Mouse (Mus musculus): ENCODE data around the gene Sapcd1. TPM values are rescaled to one million over a fixed set of nuclear protein-coding genes. Genes with fewer than 3 reads are reported as not detected.

The Sapcd1 gene
- polyA plus RNA-seq, 1 experiment from 2014 or later = 2.0 TPM

DNA sequence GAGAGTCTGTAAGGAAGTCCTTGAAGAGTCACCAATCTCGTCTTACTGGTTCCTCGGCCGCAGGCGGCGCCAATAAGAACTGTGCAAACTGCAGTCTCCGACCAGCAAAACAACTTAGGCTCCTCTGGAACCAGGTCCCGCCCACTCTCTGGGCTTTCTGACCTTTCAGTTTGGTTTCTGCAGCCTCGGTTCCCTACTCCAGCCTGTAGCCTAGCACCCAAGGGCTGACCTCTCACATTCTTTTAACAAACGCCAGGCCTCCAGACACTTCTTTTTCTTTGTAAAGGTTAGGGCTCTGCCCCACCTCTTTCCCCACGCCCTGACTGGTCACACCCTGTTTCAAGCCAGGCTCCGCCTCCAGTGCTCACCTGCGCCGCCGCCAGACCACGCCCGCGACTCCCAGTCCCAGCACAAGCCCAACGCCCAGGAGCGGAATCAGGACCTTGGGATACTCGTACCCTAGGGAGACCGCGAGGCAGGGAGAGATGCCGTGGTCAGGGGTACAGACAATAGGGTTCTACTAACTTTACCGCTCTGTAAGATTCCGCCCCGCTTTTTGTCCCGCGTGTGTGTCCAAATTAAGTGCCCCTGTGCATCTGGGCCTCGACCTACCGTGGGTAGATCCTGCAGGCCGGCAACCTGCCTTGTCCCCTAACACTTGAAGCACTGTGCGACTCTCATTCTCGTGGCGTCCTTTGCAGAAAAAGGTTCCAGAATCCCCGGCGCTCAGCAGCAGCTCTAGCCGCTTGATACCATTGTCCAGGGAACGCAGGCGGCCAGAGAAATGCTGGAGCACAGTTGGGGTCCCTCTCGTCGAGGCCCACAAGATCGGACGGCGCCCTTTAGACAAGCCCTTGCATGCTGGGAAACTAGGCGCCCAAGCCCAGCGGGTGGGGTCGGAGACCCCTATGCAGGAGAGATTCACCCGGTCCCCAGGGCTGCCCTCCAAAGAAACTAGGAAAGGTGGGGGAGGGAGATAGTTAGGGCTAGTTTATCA lies 37.4 kb upstream of the Sapcd1 start, which contains the start of gene Ly6g6c:
Gene Ly6g6c (plus strand): TSS at position 438 of the 997 bp plus-strand sequence.
- 2% methylated on average over 48 of the region's 48 CpGs for WGBS

DNA sequence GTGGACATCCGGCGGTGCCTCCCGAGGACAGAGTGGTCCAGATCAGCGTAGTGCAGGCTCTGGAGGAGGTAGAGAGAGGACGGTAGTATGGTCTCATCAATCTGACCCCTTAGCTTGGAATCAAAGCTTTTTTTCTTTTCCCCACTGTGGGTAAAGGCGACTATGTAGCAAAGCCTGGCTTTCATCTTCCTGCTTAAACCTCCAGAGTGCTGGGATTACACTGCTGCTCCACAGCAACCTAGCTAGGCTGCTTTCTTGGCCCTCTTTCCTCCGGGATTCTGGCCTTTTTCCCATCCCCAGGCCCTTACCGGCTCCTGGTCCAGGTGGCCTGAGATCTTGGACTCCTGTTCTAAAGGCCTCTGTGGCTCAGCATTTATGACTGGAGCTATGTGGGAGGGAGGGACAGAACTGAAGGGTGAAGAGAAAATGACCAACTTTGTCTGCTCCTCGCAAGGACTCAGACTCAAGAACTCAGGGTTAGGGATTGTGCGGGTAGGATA lies 36.6 kb upstream of the Sapcd1 start:
- DNase-seq (no peak), ATAC-seq (ENCODE audit: low FRiP score, low TSS enrichment) (no peak)
- H3K27ac ChIP-seq (replicated peaks; ENCODE audit: low read depth, low read length) = no peak overlapping the region
- H3K9ac ChIP-seq (replicated peaks; ENCODE audit: low read length) = peak overlapping the region; percentile 20; the same call in 1 of the 2 replicates
- H3K36me3 ChIP-seq (ENCODE audit: control insufficient read depth, insufficient read depth, low read length) = peaks cover 24% of the 10 kb centered on the region
- peak overlapping the region; percentile 42 for H3K4me2 ChIP-seq (ENCODE audit: low read length)
- no peaks in the 10 kb centered on the region for H3K9me3 ChIP-seq (ENCODE audit: control insufficient read depth, low read length)
- H3K27me3 ChIP-seq (ENCODE audit: control insufficient read depth, insufficient read depth, low read length) = peaks cover 18% of the 10 kb centered on the region; the same call in 1 of the 2 replicates
- 33% methylated on average over 10 of the region's 10 CpGs for WGBS
- H3K4me1 ChIP-seq (ENCODE audit: control insufficient read depth, insufficient read depth, low read length) = peaks cover 16% of the 10 kb centered on the region
- no peak overlapping the region for H3K4me3 ChIP-seq (replicated peaks; ENCODE audit: low read depth, low read length)

More for the DNA sequence above, 37.4 kb upstream of the Sapcd1 start, which contains the start of gene Ly6g6c:
- peak within 1 kb of the TSS; percentile 19 for H3K4me3 ChIP-seq (replicated peaks; ENCODE audit: low read depth, low read length)
- peaks cover 18% of the 10 kb centered on the region; the same call in 1 of the 2 replicates for H3K27me3 ChIP-seq (ENCODE audit: control insufficient read depth, insufficient read depth, low read length)
- peaks cover 24% of the 10 kb centered on the region for H3K36me3 ChIP-seq (ENCODE audit: control insufficient read depth, insufficient read depth, low read length)
- peak within 1 kb of the TSS; percentile 20; the same call in 1 of the 2 replicates for H3K9ac ChIP-seq (replicated peaks; ENCODE audit: low read length)
- no peak within 1 kb of the TSS for H3K27ac ChIP-seq (replicated peaks; ENCODE audit: low read depth, low read length)
- ATAC-seq (ENCODE audit: low FRiP score, low TSS enrichment) (no peak), DNase-seq (peak; percentile 39)
- peaks cover 11% of the 10 kb centered on the region for H3K4me1 ChIP-seq (ENCODE audit: control insufficient read depth, insufficient read depth, low read length)
- H3K4me2 ChIP-seq (ENCODE audit: low read length) = peak within 1 kb of the TSS; percentile 42
- no peaks in the 10 kb centered on the region for H3K9me3 ChIP-seq (ENCODE audit: control insufficient read depth, low read length)

DNA sequence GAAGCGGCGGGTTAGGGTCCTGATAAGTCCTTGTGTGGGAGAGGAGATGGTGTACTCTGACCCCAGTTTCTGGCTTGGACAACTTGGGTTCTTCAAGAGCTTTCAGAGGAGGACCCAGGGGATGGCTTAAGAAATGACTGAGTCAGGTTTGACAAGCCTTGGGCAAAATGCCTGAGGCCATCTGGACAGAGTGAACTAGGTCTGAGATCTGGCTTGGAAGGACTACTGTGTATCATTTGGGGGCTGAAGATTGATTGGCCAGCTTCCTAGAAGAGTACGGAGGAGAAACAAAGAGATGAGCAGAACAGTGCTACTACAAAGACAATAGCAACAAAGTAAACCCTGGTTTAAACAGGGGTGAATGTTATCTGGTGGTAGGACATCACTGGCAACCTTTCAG lies 35.6 kb upstream of the Sapcd1 start:
- no peak overlapping the region for H3K4me2 ChIP-seq (ENCODE audit: low read length)
- WGBS = 94% methylated on average over 3 of the region's 3 CpGs
- H3K27me3 ChIP-seq (ENCODE audit: control insufficient read depth, insufficient read depth, low read length) = peaks cover 18% of the 10 kb centered on the region; the same call in 1 of the 2 replicates
- DNase-seq (no peak), ATAC-seq (ENCODE audit: low FRiP score, low TSS enrichment) (no peak)
- H3K27ac ChIP-seq (replicated peaks; ENCODE audit: low read depth, low read length) = no peak overlapping the region
- no peak overlapping the region for H3K9ac ChIP-seq (replicated peaks; ENCODE audit: low read length)
- peaks cover 24% of the 10 kb centered on the region for H3K36me3 ChIP-seq (ENCODE audit: control insufficient read depth, insufficient read depth, low read length)
- H3K4me1 ChIP-seq (ENCODE audit: control insufficient read depth, insufficient read depth, low read length) = peaks cover 17% of the 10 kb centered on the region
- H3K9me3 ChIP-seq (ENCODE audit: control insufficient read depth, low read length) = no peaks in the 10 kb centered on the region
- H3K4me3 ChIP-seq (replicated peaks; ENCODE audit: low read depth, low read length) = no peak overlapping the region

DNA sequence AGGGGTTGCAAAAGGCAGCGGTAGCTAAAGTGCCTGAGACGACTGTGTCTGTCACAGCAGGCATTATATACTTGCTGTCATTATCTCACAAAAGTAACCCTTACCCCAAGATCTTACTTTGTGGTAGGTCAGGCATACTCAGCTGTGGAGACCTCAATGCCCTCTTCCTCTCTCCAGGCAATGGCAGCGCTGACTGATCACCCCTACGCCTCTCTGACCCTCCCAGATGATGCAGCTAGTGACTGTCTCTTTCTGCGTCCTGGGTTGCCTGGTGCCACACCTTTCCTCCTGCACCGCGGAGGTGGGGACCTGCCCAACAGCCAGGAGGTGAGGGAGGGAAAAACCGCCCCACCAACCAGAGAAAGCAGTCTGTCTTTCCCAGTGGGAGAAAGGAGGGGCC lies 33.5 kb upstream of the Sapcd1 start:
- H3K4me2 ChIP-seq (ENCODE audit: low read length) = no peak overlapping the region
- H3K4me3 ChIP-seq (replicated peaks; ENCODE audit: low read depth, low read length) = no peak overlapping the region
- H3K27me3 ChIP-seq (ENCODE audit: control insufficient read depth, insufficient read depth, low read length) = peaks cover 18% of the 10 kb centered on the region; the same call in 1 of the 2 replicates
- no peaks in the 10 kb centered on the region for H3K9me3 ChIP-seq (ENCODE audit: control insufficient read depth, low read length)
- H3K36me3 ChIP-seq (ENCODE audit: control insufficient read depth, insufficient read depth, low read length) = peaks cover 29% of the 10 kb centered on the region
- peaks cover 21% of the 10 kb centered on the region for H3K4me1 ChIP-seq (ENCODE audit: control insufficient read depth, insufficient read depth, low read length)
- ATAC-seq (ENCODE audit: low FRiP score, low TSS enrichment) (no peak), DNase-seq (no peak)
- H3K9ac ChIP-seq (replicated peaks; ENCODE audit: low read length) = no peak overlapping the region
- no peak overlapping the region for H3K27ac ChIP-seq (replicated peaks; ENCODE audit: low read depth, low read length)
- 89% methylated on average over 8 of the region's 8 CpGs for whole genome bisulfite sequencing

DNA sequence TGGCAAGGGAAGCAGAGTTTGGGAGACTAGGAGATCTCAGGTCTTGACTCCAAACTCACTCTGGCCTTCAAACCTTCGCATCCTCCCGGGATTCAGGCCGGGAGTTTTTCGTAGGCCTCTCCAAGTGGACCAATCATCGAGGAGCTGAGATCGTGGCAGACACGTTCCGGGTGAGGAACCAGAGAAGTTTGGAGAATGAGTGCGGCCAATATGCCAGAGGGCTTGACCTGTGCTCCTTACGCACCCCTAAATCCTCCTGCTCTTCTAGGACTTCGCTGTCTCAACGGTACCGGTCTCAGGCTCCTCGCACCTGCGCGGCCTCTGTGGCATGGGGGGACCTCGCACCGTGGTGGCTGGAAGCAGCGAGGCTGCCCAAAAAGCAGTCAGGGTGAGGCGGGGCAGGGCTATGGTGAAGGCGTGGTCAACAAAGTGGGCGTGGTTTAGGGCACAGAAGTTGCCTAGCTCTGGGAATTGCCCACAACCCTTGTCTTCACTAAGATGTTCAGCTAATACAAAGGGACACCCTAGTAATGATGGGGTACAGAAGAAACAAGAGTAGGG lies 33.0 kb upstream of the Sapcd1 start:
- Histone ChIP-seq H3K4me2 (ENCODE audit: low read length) (peak overlapping the region; percentile 91), H3K9ac (replicated peaks; ENCODE audit: low read length) (no peak overlapping the region), H3K9me3 (ENCODE audit: control insufficient read depth, low read length) (no peaks in the 10 kb centered on the region), H3K4me1 (ENCODE audit: control insufficient read depth, insufficient read depth, low read length) (peaks cover 21% of the 10 kb centered on the region), H3K27me3 (ENCODE audit: control insufficient read depth, insufficient read depth, low read length) (peaks cover 18% of the 10 kb centered on the region; the same call in 1 of the 2 replicates), H3K36me3 (ENCODE audit: control insufficient read depth, insufficient read depth, low read length) (peaks cover 34% of the 10 kb centered on the region), H3K4me3 (replicated peaks; ENCODE audit: low read depth, low read length) (peak overlapping the region; percentile 58), H3K27ac (replicated peaks; ENCODE audit: low read depth, low read length) (no peak overlapping the region)
- ATAC-seq (ENCODE audit: low FRiP score, low TSS enrichment) (no peak), DNase-seq (no peak)
- WGBS = 67% methylated on average over 22 of the region's 22 CpGs

DNA sequence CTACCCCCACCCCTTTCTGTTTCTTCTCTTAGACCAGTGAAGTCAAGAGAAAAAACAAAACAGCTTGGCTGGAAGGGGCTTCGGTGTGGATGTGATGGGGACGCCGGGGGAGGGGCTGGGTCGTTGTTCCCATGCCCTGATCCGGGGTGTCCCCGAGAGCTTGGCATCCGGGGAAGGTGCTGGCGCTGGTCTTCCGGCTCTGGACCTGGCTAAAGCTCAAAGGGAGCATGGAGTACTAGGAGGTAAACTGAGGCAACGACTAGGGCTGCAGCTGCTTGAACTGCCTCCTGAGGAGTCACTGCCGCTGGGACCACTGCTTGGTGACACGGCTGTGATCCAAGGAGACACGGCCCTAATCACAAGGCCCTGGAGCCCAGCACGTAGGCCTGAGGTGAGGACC lies 32.3 kb upstream of the Sapcd1 start:
- Histone ChIP-seq H3K27ac (replicated peaks; ENCODE audit: low read depth, low read length) (0 out of 2 replicates have a peak overlapping the region, but pooled peaks have one; percentile 86), H3K27me3 (ENCODE audit: control insufficient read depth, insufficient read depth, low read length) (peaks cover 16% of the 10 kb centered on the region; the same call in 1 of the 2 replicates), H3K36me3 (ENCODE audit: control insufficient read depth, insufficient read depth, low read length) (peaks cover 34% of the 10 kb centered on the region), H3K9ac (replicated peaks; ENCODE audit: low read length) (peak overlapping the region; percentile 64), H3K4me2 (ENCODE audit: low read length) (peak overlapping the region; percentile 91), H3K9me3 (ENCODE audit: control insufficient read depth, low read length) (no peaks in the 10 kb centered on the region), H3K4me3 (replicated peaks; ENCODE audit: low read depth, low read length) (peak overlapping the region; percentile 58), H3K4me1 (ENCODE audit: control insufficient read depth, insufficient read depth, low read length) (peaks cover 19% of the 10 kb centered on the region)
- 25% methylated on average over 14 of the region's 14 CpGs for WGBS
- DNase-seq = no peak
- ATAC-seq (ENCODE audit: low FRiP score, low TSS enrichment) = no peak; the same call in 1 of the 2 replicates

DNA sequence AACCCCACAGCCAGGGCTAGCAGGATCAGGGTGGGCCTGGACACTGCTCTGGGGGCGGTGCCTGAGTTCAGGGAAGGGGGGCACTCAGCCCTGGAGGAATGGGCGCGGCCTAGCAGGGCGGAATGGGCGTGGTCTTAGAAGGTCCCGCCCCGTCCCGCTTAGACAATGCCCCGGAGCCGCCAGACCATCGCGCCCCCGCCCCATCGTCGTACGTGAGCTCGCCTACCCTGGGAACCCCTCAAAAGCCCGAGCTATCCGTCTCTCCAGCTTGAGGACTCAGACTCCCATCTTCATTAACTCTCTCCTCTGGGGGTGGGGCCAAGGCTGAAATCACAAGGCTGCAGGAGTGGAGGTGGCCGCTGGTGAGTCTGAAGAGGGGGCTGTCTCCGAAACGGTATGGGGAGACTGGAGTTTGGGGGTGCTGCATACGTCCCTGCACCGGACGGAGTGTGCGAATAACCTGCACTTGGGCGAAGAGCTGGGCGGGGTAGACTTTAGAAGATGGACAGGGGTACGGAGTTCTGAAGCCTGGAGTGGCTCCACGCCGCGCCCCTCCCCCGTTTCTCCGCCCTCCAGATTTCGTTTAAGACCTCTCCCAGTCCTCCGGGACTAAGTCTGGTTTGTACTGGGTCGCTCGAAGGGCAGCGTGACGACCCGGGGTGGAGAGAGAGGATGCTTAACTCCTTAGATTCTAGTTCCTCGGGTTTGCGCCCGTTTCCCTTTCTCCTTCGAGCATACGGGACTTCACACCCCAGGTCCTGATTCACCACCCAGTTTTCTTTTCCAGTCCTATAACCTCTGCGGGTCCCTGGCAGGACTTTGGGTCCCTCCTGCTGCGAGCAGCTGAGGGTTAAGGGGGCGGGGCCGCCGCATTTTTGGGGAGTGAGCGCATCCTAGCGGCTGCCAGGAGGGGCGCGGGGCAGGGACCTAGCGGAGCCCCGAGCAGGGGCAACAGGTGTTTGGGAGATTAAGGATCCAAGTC lies 31.4 kb upstream of the Sapcd1 start, which contains the start of gene Ddah2:
Gene Ddah2 (plus strand): TSS at position 125 of the 982 bp plus-strand sequence.
- Histone ChIP-seq H3K4me2 (ENCODE audit: low read length) (peak within 1 kb of the TSS; percentile 91), H3K9ac (replicated peaks; ENCODE audit: low read length) (peak within 1 kb of the TSS; percentile 64), H3K4me1 (ENCODE audit: control insufficient read depth, insufficient read depth, low read length) (peaks cover 16% of the 10 kb centered on the region), H3K27ac (replicated peaks; ENCODE audit: low read depth, low read length) (peak within 1 kb of the TSS; percentile 86), H3K27me3 (ENCODE audit: control insufficient read depth, insufficient read depth, low read length) (0 out of 2 replicates have a peak, but pooled peaks cover 7% of the 10 kb centered on the region), H3K4me3 (replicated peaks; ENCODE audit: low read depth, low read length) (peak within 1 kb of the TSS; percentile 58), H3K36me3 (ENCODE audit: control insufficient read depth, insufficient read depth, low read length) (peaks cover 36% of the 10 kb centered on the region), H3K9me3 (ENCODE audit: control insufficient read depth, low read length) (no peaks in the 10 kb centered on the region)
- DNase-seq (peak; percentile 95), ATAC-seq (ENCODE audit: low FRiP score, low TSS enrichment) (peak; percentile 91)
- under 1% methylated on average over 57 of the region's 57 CpGs for WGBS

All from midbrain, embryonic 14.5 days (tissue).